Mouse (Mus musculus): ENCODE measurements around the gene C130026I21Rik.
"Not testable (repeated sequence)": the region's sequence is repeated elsewhere in the genome, so short reads cannot be mapped to it uniquely, and the experiment has no call there.

- not testable (repeated sequence) for TF ChIP-seq FLI1 (IDR thresholded peaks at IDR 0.05; ENCODE audit: low read length); GATA1 (IDR thresholded peaks at IDR 0.05; ENCODE audit: borderline replicate concordance, low read length)
These were observed 15.1 kb downstream of the C130026I21Rik start for GRCm38 (mm10) chr1:85255217-85255616.
